Mouse (Mus musculus): Measurements from ENCODE around the gene Plekha7.

DNA sequence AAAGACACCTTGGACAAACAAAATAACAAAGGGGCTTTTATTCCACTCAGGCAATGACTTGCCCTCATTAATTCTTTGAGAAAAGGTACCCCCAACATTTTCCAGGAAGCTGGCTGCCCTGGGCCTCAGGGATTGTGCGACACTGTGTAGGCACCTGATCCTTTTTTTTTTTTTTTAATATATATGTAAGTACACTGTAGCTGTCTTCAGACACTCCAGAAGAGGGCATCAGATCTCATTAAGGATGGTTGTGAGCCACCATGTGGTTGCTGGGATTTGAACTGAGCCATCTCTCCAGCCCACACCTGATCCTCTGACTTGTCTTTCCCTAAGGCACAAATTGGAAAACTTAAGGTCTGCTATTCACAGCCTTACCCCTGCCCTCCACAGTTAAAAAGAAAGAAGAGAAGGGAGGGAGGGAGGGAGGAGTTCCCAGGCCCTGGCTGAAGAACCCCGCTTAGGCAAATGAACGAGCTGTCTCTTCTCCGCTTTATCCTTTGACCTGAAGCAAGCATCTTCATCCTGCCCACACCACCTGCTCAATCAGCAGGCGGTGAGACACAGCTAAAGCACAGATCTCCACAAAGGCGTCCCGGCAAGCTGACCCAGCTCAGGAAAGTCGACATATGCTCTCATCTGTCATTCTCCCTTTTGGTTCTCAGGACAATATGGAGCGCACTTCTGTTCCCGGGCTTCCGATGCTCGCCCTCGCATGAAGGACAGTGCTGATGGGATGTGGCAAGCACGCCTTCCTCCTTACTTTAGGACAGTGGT, 85.0 kb downstream of the Plekha7 start:
- TF ChIP-seq POLR2A (IDR thresholded peaks at IDR 0.05; ENCODE audit: low read depth, low read length) (no peak), CTCF (IDR thresholded peaks at IDR 0.05; ENCODE audit: extremely low read depth, insufficient read depth, insufficient read length, insufficient replicate concordance) (no peak)
